Mouse (Mus musculus): ENCODE measurements around the gene Dhx37. TPM values are rescaled to one million over a fixed set of nuclear protein-coding genes. Genes with fewer than 3 reads are reported as not detected.
"Not testable (repeated sequence)": the region's sequence is repeated elsewhere in the genome, so short reads cannot be mapped to it uniquely, and the experiment has no call there.

Dhx37 gene
- total RNA-seq, 2 experiments from 2014 or later, result 3.4 to 4.3 TPM

- no peak for DNase-seq
- intact Hi-C loops (cut with DNase I), result loop anchor here (5.0 kb wide), 1 partner anchor 39 kb away; no protein-coding TSS in a partner anchor
Observed at GRCm38 (mm10) chr5:125456100-125456499, 22.2 kb upstream of the Dhx37 start.

DNA sequence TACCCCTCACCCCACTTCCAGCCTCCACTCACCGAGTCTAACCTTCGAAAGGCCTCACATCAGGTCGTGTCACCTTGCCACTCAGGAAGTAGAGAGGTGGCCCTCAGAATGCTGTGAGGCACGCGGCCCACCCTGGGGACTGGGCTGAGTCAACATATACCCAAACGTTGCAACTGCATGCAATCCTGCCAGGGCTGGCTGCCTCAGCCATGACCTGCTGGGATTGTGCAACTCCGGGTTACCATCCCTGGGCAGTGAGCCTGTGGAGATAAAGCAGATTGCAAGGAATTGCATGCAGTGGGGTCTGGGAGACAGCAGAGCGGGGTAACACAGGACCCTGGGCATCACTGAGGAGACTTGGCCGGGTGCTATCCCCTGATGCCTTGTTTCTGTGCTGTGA, 18.7 kb upstream of the Dhx37 start:
- DNase-seq, result no peak
- intact Hi-C loops (cut with DNase I), result no loop called here

- intact Hi-C loops (cut with DNase I), result no loop called here
- no peak for DNase-seq
Observed at GRCm38 (mm10) chr5:125449306-125449705, 15.4 kb upstream of the Dhx37 start.

GRCm38 (mm10) chr5:125448631-125449030, 14.7 kb upstream of the Dhx37 start:
- DNase-seq, result no peak
- intact Hi-C loops (cut with DNase I), result no loop called here

DNA sequence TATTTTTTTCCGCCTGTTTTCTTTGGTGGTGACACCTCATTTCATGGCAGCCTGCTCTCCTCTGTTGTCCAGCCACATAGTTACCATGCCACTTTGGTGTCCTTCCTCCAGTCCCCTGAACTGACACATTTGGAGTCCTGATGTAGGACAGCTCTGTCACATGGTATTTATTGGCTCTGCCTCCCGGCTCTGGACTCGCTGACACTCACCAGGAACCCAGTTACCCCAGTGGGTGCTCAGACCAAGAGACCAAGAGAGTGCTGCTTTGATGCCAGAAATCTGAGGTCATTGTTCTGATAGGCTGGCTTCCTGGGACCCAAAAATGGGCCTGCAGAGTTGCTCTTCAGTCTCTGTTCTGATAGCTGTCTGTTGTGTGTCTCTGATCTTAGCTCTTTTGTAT, 14.1 kb upstream of the Dhx37 start:
- intact Hi-C loops (cut with DNase I), result no loop called here
- DNase-seq, result no peak

DNA sequence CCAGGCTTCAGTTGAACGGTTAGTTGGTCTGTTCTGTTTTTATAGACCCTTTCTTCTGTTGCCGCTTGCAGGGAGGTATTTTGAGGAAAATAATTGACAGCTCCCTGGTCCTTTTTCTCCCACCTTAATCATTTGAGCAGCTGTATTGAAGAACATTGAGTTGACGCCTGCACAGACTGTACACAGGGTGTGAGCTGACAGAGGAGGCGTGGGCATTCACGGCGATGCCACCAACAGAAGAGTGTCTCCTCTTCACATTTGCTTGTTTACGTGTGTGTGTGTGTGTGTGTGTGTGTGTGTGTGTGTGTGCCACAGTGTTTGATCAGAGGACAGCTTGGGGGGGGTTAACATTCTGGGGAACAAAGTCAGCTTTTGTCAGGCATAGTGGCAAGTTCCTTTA, 12.4 kb upstream of the Dhx37 start:
- DNase-seq, result no peak
- intact Hi-C loops (cut with DNase I), result no loop called here

DNA sequence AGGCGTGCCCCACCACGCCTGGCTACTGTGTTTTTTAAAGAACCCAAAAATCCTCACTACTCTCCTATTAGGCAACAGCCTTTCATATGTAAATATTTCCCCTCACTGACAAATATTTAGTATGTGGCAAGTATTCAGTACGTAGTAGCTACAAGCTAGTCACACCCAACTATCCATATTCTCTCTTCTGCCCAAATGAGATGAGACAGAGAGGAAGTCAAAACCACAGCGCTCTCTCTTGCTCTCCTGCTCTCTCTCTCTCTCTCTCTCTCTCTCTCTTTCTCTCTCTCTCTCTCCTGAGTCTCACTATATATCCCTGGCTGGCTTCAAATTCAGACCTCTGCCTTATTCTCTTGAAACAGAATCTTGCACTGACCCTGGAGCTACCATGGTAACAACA, 10.6 kb upstream of the Dhx37 start:
- intact Hi-C loops (cut with DNase I), result no loop called here
- no peak for DNase-seq

DNA sequence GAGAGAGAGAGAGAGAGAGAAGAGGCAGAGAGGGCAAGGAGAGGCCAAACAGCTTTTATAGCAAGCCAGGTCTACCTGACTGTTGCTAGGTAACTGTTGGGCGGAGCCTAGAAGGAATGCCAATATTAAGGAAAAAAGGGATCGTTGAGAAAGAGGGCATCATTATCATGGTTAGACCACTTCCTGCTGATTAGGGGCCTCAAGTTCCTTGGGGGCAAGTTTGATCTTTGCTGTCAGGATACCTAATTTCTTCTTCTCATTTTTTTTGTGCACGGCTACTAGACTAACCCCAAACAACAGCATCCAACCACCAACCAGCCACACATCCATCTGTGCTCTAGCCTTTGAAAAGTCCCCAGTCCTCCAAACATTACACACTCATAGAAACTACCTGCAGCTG, 10.0 kb upstream of the Dhx37 start:
- intact Hi-C loops (cut with DNase I), result no loop called here

GRCm38 (mm10) chr5:125443335-125443734, 9.4 kb upstream of the Dhx37 start:
- intact Hi-C loops (cut with DNase I), result no loop called here
- no peak for DNase-seq

More for the DNA sequence above, 10.0 kb upstream of the Dhx37 start:
- no peak for DNase-seq

DNA sequence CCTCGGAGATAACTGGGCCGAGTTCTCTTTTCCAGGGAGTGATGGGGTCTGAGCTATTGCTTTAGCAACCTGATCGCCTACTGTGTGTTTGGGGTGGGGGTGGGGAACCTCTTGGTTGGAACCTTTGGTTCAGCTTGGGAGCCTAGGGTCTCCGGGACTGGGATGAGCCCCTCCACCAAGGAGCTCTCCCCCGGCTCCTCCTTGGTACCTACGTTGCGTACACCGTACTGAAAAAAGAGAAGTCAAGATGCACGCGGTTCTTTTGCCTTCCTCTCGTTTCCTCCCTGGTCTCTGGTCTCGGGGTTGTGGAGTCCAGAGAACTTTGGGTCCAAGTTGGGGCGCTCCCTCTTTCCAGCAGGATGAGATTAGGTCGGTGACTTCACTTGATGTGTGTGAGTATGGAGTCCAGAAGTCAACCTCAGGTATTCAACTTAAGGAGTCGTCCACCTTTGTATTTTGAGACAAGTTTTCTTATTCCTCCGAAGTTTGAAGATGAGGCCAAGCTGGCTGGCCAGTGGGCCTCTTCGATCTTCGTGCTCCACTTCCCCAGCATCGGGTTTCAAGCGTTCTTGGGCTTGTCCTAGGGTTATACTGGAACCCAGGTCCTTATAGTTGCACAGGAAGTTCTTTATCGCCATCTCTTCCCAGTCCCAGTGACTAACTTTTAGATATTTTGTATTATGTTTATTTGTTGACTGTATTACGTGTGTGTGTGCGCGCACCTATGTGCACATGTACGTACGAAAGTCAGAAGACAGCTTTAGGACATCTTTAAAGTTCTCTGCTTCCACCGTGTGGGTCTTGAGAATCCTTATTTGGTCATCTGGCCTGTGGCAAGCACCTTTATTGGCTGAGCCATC, 8.4 kb upstream of the Dhx37 start:
- intact Hi-C loops (cut with DNase I), result no loop called here
- DNase-seq, result no peak

DNA sequence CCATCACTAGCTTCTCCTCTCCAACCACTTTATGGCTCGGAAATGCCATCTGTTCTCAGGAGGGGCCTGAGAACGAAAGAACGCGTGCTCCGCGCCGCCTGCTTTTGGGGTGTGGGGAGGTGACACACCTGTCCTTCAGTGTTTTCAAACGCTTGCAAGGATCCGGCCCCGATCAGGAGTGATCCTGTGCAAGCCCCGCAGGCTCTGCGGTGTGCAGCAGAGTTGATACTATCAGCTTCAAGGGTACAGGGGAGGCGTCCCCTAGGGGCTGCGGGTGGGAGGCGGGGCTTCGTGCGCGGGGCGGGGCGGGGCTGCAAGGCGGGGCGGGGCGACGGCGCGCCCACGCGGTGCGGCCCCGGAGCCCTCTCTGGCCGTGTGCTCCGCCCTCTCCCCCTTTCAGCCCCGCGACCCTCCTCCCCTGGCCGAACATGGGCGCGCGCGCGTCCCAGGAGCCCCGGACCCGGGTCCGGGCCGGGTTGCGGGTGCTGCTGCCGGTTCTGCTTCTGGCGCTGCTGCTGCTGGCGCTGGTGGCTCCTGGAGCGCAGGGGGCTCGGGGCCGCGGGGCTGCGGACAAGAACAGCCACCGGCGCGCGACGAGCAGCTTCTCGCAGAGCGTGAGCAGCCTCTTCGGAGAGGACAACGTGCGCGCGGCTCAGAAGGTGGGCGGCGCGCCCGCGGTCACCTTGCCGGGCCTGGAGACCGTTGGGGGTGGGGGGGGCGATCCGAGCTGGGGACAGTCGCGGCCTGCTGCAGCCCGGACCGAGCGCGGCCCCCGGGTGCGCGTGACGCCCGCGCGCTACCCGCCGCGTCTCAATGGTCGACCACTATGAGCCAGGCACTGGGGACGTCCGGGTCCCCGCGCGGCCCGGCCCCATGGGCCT, 7.6 kb upstream of the Dhx37 start, which contains the start of gene Bri3bp:
Gene Bri3bp (plus strand): TSS at position 335 of the 881 bp plus-strand sequence.
- peak; percentile 11 to 27 for DNase-seq
- intact Hi-C loops (cut with DNase I), result no loop called here

GRCm38 (mm10) chr5:125440583-125441233, 6.8 kb upstream of the Dhx37 start:
- intact Hi-C loops (cut with DNase I), result no loop called here
- no peak for DNase-seq

GRCm38 (mm10) chr5:125434347-125434746, 426 bp upstream of the Dhx37 start:
- DNase-seq; intact Hi-C loops (cut with DNase I): not testable (repeated sequence)

GRCm38 (mm10) chr5:125432324-125432723, 1.6 kb downstream of the Dhx37 start:
- DNase-seq; intact Hi-C loops (cut with DNase I): not testable (repeated sequence)

DNA sequence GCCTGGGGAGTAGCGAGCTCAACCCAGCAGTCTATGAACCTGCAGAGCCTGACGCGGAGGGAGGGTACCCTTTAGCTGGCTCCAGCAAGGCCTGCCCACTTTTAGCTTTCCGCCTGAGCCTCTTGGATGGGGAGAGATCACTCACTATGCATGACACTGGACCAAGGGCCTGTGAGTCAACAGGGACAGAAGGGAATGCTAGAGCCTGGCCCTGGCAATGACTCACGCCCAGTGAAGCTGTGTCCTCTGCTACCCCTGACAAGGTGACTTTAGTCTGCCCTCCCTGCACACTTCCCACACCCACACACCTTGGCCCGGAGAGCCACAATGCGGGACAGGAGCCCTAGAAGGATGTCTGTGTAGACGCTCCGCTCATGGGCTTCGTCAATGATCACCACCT, 7.6 kb downstream of the Dhx37 start:
- intact Hi-C loops (cut with DNase I), result no loop called here
- DNase-seq, result no peak

GRCm38 (mm10) chr5:125425698-125426276, 8.1 kb downstream of the Dhx37 start:
- intact Hi-C loops (cut with DNase I), result no loop called here
- DNase-seq, result no peak

DNA sequence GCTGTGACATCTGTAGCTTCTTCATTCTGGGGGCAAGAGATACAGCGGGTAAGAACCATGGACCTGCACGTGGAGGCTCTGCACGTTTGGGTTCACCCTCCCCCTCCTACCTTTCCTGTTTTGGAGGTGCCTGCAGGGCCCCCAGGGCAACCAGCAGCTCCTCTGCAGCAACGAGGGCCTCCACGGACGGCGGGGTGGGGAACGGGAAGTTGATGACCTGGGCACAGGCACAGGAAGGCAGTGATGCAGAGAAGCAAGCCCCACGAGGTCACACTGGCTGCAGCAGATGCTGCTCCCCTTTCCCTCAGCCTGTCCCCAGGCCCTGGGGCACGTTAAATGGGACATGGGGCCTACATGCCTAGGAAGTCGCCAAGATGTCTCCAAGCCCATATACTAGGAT, 14.8 kb downstream of the Dhx37 start:
- DNase-seq, result no peak
- intact Hi-C loops (cut with DNase I), result loop anchor here (5.0 kb wide), 1 partner anchor 38 kb away; no protein-coding TSS in a partner anchor

DNA sequence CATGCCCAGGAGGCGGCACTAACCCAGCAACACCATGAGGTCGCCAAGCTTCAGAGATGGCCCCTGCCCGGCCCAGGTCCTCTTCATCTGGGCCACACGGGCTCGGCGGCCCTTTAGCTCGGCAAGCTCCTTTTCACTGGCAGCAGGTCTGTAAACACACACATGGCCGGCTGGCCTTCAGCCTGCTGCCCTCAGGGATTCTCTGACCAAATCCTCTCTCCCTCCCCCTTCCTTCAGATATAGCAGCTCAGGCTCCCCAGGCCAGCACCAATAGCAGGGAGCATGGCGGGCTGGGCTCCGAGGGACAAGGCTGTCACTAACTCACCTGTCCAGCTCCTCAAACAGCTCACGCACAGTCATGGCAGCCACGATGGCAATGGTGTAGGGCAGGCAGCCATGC, 15.3 kb downstream of the Dhx37 start:
- DNase-seq, result no peak
- intact Hi-C loops (cut with DNase I), result loop anchor here (5.0 kb wide), 1 partner anchor 39 kb away; no protein-coding TSS in a partner anchor

- no peak for DNase-seq
- intact Hi-C loops (cut with DNase I), result loop anchor here (5.0 kb wide), 1 partner anchor 41 kb away; no protein-coding TSS in a partner anchor
Observed at GRCm38 (mm10) chr5:125416183-125416582, 17.7 kb downstream of the Dhx37 start.

GRCm38 (mm10) chr5:125413763-125414162, 20.2 kb downstream of the Dhx37 start:
- no peak for DNase-seq
- intact Hi-C loops (cut with DNase I), result no loop called here
